In the genomic region with DNA sequence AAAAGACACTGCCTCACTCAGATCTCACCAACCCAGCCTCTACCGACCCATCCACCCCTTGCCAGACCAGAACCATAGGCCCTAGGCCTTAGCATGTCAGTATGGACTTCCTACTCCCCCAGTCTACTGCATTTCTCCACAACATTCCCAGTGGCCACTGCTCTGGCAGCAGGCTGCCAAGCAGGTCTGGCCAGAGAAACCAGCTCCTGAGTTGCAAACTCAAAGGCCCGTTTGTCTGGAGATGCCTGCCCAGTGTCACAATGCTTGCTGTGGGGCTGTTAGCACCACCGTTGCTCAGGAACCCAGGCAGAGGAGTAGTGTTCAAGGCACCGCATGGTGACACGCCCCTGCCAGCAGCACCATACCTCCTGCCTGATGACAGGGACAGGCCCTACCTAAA, we compare ENCODE assay signal across 26 mouse cellular contexts. TPM values are rescaled to one million over a fixed set of nuclear protein-coding genes. Genes with fewer than 3 reads are reported as not detected.
A peak's percentile ranks its signal among the peaks of the same experiment; 100 is the strongest.
DNase-seq lines count a peak whose midpoint lies in the region; ATAC-seq and TF ChIP-seq lines count a peak whose summit lies in the region.
"Had no signal": no experiment of that assay in that cellular context is flagged by ENCODE, and none has a peak within 500 bp of the region (broad histone marks: within the 10 kb centered on the region; RNA-seq: fewer than 3 reads in every experiment).

No protein-coding gene starts in this region.

- DNase-seq in kidney, adult 11 months: peak; percentile 31
- no peak for DNase-seq in kidney, adult 9 months
- peak; percentile 45 for DNase-seq in lung, adult 2 months
- no peak for DNase-seq in lung, postnatal 10 days
- peak; percentile 63 for DNase-seq in urinary bladder, postnatal 25 days (ENCODE audit: low spot score)
- DNase-seq in urinary bladder, postnatal 4 days (ENCODE audit: low spot score in 2 of 2): no peak
- DNase-seq in stomach, postnatal 0 days (ENCODE audit: low spot score): peak; percentile 62
- no peak for DNase-seq in adrenal gland, postnatal 4 days (ENCODE audit: low spot score in 2 of 2)
- DNase-seq: adrenal gland, postnatal 14 days; cerebellum, adult 18-20 months; cerebellum, postnatal 36 days; heart, postnatal 14 days; kidney, postnatal 25 days; layer of hippocampus, adult 9-11 months; liver, embryonic 13.5 days; right cerebral cortex, postnatal 14 days; thymus, postnatal 36 days had no signal

- peak overlapping the region; percentile 45 for H3K27ac ChIP-seq in stomach, postnatal 0 days (replicated peaks)
- H3K27ac ChIP-seq: forebrain, embryonic 13.5 days; hindbrain, embryonic 14.5 days; intestine, embryonic 15.5 days; liver, embryonic 13.5 days; midbrain, embryonic 12.5 days had no signal

- H3K4me3 ChIP-seq in lung, adult 2 months (replicated peaks; ENCODE audit: extremely low read depth, low read depth, low read length): no peak overlapping the region
- no peak overlapping the region for H3K4me3 ChIP-seq in stomach, postnatal 0 days (ENCODE audit: low read depth, low read length)
- H3K4me3 ChIP-seq: forebrain, embryonic 13.5 days; heart, embryonic 12.5 days; intestine, embryonic 15.5 days; liver, embryonic 13.5 days; midbrain, embryonic 12.5 days; myocyte had no signal

- TF ChIP-seq CTCF in lung, adult 2 months (IDR thresholded peaks at IDR 0.05; ENCODE audit: insufficient read depth, low read length): no peak
- TF ChIP-seq CTCF in stomach, postnatal 0 days (IDR thresholded peaks at IDR 0.05; ENCODE audit: low read depth): no peak

- peak overlapping the region; percentile 23; the same call in 1 of the 2 replicates for H3K9ac ChIP-seq in stomach, postnatal 0 days (ENCODE audit: low read length)
- H3K9ac ChIP-seq: forebrain, embryonic 13.5 days; heart, embryonic 12.5 days; hindbrain, embryonic 14.5 days; liver, embryonic 13.5 days; midbrain, embryonic 12.5 days had no signal

- no peak overlapping the region for H3K4me2 ChIP-seq in stomach, postnatal 0 days (replicated peaks; ENCODE audit: low read depth)
- H3K4me2 ChIP-seq: forebrain, embryonic 13.5 days; heart, embryonic 12.5 days; hindbrain, embryonic 14.5 days; intestine, embryonic 15.5 days; liver, embryonic 13.5 days; midbrain, embryonic 12.5 days had no signal

- ATAC-seq in stomach, postnatal 0 days (ENCODE audit: low FRiP score, low TSS enrichment): no peak
- ATAC-seq: activated CD4-positive, CD25-positive, alpha-beta regulatory T cell, adult 4 months; forebrain, embryonic 13.5 days; intestine, embryonic 15.5 days had no signal

- H3K9me3 ChIP-seq in stomach, postnatal 0 days (ENCODE audit: control insufficient read depth, low read length): no peaks in the 10 kb centered on the region
- H3K9me3 ChIP-seq: forebrain, embryonic 13.5 days; heart, embryonic 12.5 days; intestine, embryonic 15.5 days; liver, embryonic 13.5 days; midbrain, embryonic 12.5 days had no signal

- H3K36me3 ChIP-seq in stomach, postnatal 0 days (ENCODE audit: control insufficient read depth, insufficient read depth, low read length): no peaks in the 10 kb centered on the region
- H3K36me3 ChIP-seq: G1E; liver, embryonic 13.5 days had no signal

- TF ChIP-seq POLR2A in lung, adult 2 months (IDR thresholded peaks at IDR 0.05; ENCODE audit: borderline replicate concordance, extremely low read depth, low read depth, low read length): no peak

- no peak for TF ChIP-seq EP300 in stomach, postnatal 0 days (optimal IDR thresholded peaks at IDR 0.05)

- WGBS in lung, adult 2 months: 65% methylated on average over 5 of the region's 5 CpGs
- WGBS in stomach, postnatal 0 days: 48% methylated on average over 5 of the region's 5 CpGs

- H3K27me3 ChIP-seq in stomach, postnatal 0 days (ENCODE audit: control insufficient read depth, insufficient read depth, low read length): no peaks in the 10 kb centered on the region
- H3K27me3 ChIP-seq: forebrain, embryonic 13.5 days; heart, embryonic 12.5 days; intestine, embryonic 15.5 days; midbrain, embryonic 12.5 days had no signal

- 0 out of 2 replicates have a peak, but pooled peaks cover 8% of the 10 kb centered on the region for H3K4me1 ChIP-seq in lung, adult 2 months (ENCODE audit: control insufficient read depth, insufficient read depth, low read length)
- no peaks in the 10 kb centered on the region for H3K4me1 ChIP-seq in stomach, postnatal 0 days (replicated peaks; ENCODE audit: control insufficient read depth, insufficient read depth)

RNA-seq across cellular contexts. Expression of gene Ptprf, which starts 5.0 kb away (rescaled TPM):
- 245 and 250 TPM in 2 replicates for polyA plus RNA-seq in lung, adult 2 months (2012; rRNA removed)
- polyA plus RNA-seq in stomach, postnatal 0 days (2015; fragmentation: Nextera tagmentation; extraction: Ambion mirVana): 30.1 and 34.1 TPM in 2 replicates
- 100 to 1,000 TPM; 102 to 120 TPM for total RNA-seq in adrenal gland, postnatal 4 days (2021)
- total RNA-seq: granulocyte monocyte progenitor cell, adult 5-6 weeks had no signal
- polyA plus RNA-seq: G1E had no signal

Comparison
In these comparisons a context has a peak if more than half of its experiments do, and no peak if none do; other contexts are left out.
1. DNase-seq: peak in kidney, adult 11 months (single experiment), lung, adult 2 months (single experiment), urinary bladder, postnatal 25 days (single experiment) and stomach, postnatal 0 days (single experiment); none in kidney, adult 9 months (single experiment), lung, postnatal 10 days (single experiment), urinary bladder, postnatal 4 days (0 of 2) and adrenal gland, postnatal 4 days (0 of 2).